Mouse (Mus musculus) olfactory bulb, adult 2 months (tissue): ENCODE results near the gene Coq4.

ENCODE experiments used
- CTCF ChIP-seq: fragments of 200-500 bp; IDR thresholded peaks from 2 replicates; pipeline ENCODE4 v1.5.1; 2012; ENCODE audit warnings: low read depth, mild to moderate bottlenecking, low read length, moderate library complexity; ENCODE audit not compliant: insufficient read depth
- POLR2A ChIP-seq: fragments of 200-500 bp; IDR thresholded peaks from 2 replicates; pipeline ENCODE4 v1.6.1; 2012; ENCODE audit warnings: mild to moderate bottlenecking, low read depth, low read length, moderate library complexity; ENCODE audit not compliant: insufficient read depth

- TF ChIP-seq CTCF (no peak), POLR2A (no peak)
Measured at GRCm38 (mm10) chr2:29803400-29803831, 16.1 kb downstream of the Coq4 start.
